Mouse (Mus musculus): ENCODE results near the gene Akap7.

Gene Akap7

DNA sequence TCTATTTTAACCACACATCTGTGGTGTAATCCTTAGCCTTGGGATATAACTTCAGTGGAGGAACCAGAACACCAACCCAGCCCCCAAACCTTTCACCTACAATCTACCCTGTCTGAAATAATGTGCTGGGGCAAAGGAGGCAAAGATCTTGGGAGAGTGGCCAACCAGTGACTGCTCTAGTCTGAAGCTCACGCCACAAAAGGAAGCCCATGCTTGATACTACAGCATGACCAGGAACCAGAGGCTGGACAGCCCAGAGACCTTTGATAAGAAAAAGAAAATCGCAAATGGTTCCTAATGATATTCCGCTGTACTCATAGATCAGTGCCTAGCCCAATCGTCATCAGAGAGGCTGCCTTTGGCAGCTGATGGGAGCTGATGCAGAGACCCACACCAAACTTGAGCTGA lies 9.4 kb downstream of the Akap7 start:
- no peak for DNase-seq (ENCODE audit: low read depth in 1 of 2, low spot score in 2 of 2)

DNA sequence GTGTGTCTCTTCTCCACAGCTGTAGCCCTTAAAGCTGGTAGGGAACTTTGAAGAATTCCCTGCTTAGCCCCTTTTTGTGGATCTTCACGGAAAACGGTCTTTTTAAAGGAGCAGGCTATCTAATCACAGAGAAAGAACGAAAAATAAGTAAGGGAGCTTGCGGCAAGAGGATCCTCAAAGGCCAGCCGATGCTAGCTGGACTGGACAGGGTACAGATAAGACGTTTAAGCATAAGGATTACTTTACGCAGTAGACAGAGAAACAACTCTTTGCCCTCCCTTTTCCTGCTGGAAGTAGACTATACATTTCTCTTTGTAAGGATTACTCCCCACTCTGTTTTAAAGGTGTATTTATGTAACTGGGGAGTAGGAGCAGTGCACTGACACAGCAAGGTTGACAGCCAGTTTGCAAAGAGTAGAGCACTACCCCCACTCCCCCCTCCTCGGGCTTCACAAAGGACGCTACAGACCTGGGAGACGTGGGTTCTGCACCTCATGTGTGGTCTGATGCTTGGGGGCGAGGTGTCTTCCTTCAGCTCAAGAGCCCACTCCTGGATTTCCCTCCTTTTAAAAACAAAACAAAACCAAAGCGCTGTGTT lies 9.9 kb downstream of the Akap7 start:
- no peak for DNase-seq (ENCODE audit: low read depth in 1 of 2, low spot score in 2 of 2)

- DNase-seq (ENCODE audit: low read depth in 1 of 2, low spot score in 2 of 2), result peak; percentile 45 to 70
These were observed 10.9 kb downstream of the Akap7 start for GRCm38 (mm10) chr10:25296657-25297369.

DNA sequence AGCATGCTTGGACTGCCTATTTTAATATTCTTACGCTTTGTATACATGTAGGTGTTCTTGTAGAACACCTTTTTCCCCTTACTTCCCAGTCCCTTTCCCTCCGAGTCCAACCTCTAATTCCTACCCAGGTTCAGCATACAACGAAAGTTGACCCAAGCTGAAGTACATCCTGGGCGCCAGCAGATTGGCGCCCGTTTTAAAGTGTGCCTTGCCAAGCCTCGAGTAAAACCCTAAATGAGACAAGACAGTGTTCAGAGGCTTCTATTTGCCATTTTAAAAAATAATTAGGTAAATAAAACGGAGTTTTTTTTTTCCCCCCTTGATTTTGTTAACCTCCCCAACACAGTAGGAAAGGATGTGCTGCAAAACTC lies 11.4 kb downstream of the Akap7 start:
- no peak for DNase-seq (ENCODE audit: low read depth in 1 of 2, low spot score in 2 of 2)

GRCm38 (mm10) chr10:25295836-25296235 lies 11.8 kb downstream of the Akap7 start:
- DNase-seq (ENCODE audit: low read depth in 1 of 2, low spot score in 2 of 2), result no peak

- DNase-seq (ENCODE audit: low read depth in 1 of 2, low spot score in 2 of 2), result no peak
These were observed 12.7 kb downstream of the Akap7 start for GRCm38 (mm10) chr10:25294999-25295398.

GRCm38 (mm10) chr10:25293796-25294195 lies 13.9 kb downstream of the Akap7 start:
- no peak for DNase-seq (ENCODE audit: low read depth in 1 of 2, low spot score in 2 of 2)

- DNase-seq (ENCODE audit: low read depth in 1 of 2, low spot score in 2 of 2), result no peak
These were observed 16.6 kb downstream of the Akap7 start for GRCm38 (mm10) chr10:25291053-25291452.

DNA sequence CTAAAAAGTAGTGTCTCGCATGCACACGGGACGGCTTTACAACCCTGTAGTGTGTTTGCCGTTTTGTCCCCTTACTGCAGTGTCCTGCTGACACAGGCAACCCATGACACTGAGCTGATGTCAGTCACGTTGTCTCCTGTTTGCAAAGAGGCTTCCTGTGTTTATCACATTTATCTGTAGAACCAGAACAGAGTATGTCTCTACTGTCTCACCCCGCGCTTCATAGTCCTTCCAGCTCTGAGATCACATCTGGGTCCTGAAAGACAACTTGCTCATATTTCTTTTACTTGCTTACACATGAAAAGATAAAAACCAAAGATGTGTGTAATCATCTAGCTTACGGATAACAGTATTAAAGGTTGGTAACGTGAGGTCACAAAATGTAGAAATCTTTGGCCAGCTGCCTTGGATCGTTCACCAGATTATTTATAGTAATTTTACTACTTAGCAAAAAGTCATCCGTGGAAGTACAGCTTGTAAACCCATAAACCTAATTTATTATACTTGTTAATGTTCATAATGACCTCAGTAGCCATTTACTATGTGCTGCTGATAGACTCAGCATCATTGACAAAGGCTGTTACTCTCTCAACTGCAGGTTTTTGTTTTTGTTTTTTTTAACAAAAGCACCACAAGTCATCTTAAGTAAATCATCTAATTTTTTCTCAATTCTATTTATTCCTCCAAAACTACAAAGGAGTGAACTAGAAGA lies 22.4 kb downstream of the Akap7 start:
- no peak for DNase-seq (ENCODE audit: low read depth in 1 of 2, low spot score in 2 of 2)

- DNase-seq (ENCODE audit: low read depth in 1 of 2, low spot score in 2 of 2), result peak in 1 of 2 experiments; percentile 26
These were observed 23.1 kb downstream of the Akap7 start for GRCm38 (mm10) chr10:25284427-25285099.

GRCm38 (mm10) chr10:25283397-25283796 lies 24.3 kb downstream of the Akap7 start:
- no peak for DNase-seq (ENCODE audit: low read depth in 1 of 2, low spot score in 2 of 2)

DNA sequence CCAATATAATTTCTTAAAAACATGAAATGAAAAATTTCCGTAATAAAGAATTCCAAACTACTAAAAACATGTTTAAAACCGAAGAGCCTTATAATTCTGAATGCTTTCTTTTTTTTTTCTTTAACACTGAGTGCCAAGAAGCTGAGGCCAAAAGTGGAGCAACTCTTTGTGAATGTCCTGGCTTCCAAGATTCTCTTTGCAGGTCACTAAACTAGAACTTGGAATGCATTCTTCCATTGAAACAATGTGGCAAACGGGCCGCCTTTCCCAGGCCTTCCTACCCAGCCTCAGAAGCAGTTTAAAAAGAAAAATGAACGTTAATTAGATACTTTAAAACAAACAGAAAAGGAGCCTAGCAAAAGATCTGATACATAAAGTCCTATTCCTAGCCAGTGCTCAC lies 27.5 kb downstream of the Akap7 start:
- no peak for DNase-seq (ENCODE audit: low read depth in 1 of 2, low spot score in 2 of 2)

DNA sequence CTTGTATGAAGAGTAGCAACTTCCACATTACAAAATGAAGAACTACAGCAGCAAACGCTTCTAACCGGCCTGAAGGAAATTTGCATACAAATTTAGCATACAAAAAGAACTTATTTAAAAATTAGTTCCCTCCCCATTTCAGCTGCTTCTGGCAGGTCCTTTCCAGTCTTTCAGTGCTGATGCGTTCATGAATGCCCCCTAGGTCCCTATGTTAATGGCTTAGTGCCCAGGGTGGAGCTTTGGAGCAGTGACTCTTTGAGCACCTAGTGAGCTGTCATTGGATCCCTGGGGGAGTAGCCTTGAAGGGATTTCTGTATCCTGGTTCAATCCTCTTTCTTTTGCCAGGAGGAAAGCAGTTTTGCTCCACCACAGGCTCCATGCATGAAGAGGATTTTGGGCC lies 28.3 kb downstream of the Akap7 start:
- no peak for DNase-seq (ENCODE audit: low read depth in 1 of 2, low spot score in 2 of 2)

- DNase-seq (ENCODE audit: low read depth in 1 of 2, low spot score in 2 of 2), result no peak
These were observed 32.2 kb downstream of the Akap7 start for GRCm38 (mm10) chr10:25275492-25275891.

DNA sequence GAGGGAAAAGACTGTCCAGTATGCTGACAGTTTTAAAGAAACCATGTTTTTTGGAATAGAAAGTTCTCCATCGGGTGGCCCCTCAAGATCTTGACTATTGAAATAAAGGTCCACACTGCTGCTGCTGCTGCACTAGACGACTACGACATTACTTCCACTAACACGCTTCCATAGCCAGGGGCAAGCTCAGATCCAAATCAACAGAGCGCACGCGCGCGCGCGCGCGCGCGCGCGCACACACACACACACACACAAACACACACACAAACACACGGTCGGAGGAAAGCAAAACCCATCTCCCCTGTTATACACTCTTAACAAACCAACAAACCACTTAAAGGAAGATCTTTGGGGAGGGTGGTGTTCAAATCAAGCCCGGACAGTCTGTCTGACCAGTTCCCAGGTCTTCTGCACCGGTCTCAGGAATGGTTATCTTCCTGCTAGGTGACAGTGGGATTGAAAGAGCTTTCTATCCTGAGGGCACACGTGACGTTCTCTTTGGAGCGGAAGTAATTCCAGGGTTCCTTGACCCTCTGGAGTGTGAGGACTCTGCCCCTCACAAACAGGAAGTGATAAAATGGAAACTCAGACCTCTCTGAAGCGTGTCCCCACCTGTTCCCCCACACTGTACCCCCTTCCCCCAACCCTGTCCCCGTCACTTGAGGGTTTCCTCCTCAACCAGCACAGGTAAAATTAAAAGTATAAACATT lies 32.9 kb downstream of the Akap7 start:
- no peak for DNase-seq (ENCODE audit: low read depth in 1 of 2, low spot score in 2 of 2)

DNA sequence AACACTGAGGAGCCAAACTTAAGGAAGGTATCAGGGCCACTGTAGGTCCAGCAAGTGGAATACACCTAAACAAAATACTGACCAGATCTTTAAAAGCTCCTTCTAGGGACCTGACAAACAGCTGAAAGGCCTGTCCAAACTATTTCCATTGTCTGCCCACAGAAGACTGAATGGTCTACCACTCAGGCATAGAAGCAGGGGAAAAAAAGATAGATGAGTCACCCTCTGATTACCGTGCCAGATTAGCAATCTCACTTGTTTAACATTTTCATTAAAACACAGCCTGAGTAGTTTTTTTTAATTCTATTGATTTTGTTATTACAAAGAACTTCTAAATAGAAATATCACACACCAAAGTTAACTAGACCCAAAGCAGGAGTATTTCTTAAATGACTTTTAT lies 33.9 kb downstream of the Akap7 start:
- DNase-seq (ENCODE audit: low read depth in 1 of 2, low spot score in 2 of 2), result no peak

DNA sequence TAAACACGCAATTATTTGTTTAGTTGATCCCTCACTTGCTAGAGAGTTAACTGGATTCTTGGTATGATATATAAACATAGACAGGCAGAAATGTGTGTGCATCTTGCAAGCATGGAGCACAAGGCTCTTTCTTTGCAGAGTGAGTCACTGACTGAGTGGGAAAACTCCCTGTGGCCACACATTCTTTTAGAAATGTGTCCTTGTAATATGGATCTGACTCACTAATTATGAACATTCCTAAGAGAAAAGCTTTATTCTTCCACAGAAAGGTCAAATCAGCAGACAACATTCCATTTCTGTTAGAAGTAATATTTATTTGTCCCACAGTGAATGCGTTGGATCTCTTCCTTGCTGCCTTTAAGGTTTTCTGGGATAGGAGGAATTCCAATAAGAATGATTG lies 35.9 kb downstream of the Akap7 start:
- DNase-seq (ENCODE audit: low read depth in 1 of 2, low spot score in 2 of 2), result no peak

DNA sequence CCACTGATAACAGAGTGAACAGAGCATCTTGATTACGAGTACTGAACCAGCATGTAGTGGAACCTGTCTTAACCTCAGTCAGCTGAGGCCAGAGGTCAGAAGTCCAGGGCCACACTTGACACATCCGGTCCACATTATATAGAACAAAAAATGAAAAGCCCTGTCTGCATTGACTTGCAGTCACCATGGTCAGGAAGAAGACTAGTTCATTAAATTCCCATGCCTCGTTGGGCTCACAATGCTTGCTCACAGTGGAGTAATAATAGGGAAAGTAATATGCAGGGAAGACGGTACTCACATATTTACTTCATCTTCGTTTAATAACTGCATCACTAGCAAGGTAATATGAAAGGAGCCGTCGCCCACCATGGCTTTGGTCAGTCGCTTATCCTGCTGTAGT lies 36.5 kb downstream of the Akap7 start:
- no peak for DNase-seq (ENCODE audit: low read depth in 1 of 2, low spot score in 2 of 2)

DNA sequence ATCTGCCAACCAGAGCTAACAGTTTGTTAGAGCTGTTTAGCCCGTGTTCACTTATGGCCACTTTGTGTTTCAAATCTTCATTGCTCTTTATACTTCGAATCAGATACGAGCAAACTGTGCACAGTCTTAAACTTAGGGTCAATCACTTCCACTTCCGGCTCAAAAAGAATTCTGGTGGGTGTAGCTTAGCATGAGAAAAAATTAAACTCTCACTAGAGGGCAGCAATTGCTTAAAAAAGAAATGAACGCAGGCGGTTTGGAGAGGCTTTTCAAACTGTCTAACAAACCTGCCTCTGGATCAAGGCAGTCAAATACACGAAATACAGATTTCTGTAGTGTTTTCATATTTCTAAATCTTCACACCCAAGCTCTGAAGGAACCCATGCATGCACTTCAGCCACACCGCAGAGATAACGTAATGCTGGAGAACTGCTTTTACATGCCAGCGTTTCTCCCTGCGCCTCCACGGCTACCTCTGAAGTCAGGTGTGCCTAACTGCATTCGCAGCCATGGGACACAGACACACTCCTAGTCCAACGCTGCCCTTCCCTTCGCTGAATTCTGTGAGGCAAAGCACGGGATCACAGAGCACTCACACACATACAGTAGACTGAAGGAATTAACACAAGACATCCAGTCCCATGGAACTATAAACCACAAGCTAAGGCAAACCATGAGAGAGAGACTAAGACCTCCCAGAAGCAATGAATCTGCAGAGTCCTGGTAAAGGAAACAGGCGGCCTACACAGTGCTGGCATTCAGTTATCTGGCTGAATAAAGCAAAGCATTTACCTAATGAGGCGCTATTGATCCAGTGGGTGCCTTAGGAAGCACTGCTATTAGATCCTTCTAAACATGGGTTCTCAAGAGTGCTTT lies 39.0 kb downstream of the Akap7 start:
- DNase-seq (ENCODE audit: low read depth in 1 of 2, low spot score in 2 of 2), result peak in 1 of 2 experiments; percentile 3

DNA sequence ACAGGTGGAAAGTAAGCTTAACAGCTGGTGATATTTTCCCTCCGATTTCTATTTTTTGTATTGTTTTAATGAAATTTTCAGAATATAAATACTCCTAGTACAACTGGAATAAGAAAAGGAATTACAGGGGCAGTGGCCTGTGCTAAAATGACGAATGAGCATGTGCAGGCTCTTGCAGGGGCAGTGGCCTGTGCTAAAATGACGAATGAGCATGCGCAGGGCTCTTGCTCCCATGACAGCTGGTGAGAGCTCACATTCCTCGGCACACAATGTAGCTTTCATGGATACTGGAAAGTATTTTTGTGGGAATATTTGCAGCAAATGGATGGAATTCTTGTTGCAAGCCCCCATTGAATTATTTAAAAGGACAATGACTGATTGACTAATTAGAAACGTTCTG lies 46.5 kb downstream of the Akap7 start:
- no peak for DNase-seq (ENCODE audit: low read depth in 1 of 2, low spot score in 2 of 2)
